ENCODE assay signal across 23 mouse cellular contexts in the genomic region with DNA sequence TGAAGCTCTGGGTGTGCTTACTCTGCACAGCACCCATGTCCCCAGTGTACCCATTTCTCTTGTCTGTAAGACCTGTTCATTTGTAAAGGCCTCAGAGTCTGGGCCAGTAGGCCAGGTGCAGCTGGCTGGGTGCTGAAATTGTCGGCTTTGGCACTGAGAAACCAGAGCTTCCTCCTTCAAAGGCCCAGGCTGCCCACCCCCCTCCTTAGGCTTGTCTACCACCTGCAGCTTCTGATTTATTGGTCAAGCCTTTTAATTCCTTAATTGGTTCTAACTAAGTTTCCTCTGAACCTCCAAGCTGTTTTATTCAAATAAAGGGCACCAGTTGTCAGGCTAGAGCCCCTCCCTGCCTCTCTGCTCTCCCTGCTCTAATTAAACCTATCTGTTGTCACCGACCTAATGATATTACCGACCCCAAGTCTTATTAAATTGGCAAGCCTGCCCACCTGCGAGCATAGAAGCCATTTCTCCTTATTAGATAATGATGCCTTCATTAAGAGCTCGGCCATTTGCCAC. TPM values are rescaled to one million over a fixed set of nuclear protein-coding genes. Genes with fewer than 3 reads are reported as not detected.
DNase-seq lines count a peak whose midpoint lies in the region; ATAC-seq and TF ChIP-seq lines count a peak whose summit lies in the region.
"Had no signal": no experiment of that assay in that cellular context is flagged by ENCODE, and none has a peak within 500 bp of the region (broad histone marks: within the 10 kb centered on the region; RNA-seq: fewer than 3 reads in every experiment).

No protein-coding gene starts in this region.

- ATAC-seq in hindbrain, embryonic 16.5 days = peak; percentile 40
- no peak for ATAC-seq in neural tube, embryonic 13.5 days (ENCODE audit: low read depth)
- ATAC-seq: CD4-positive, CD25-positive, alpha-beta regulatory T cell, adult 4 months; forebrain, embryonic 15.5 days; intestine, embryonic 16.5 days had no signal

- intact Hi-C loops in heart, adult 2 months (cut with DNase I) = no loop called here

- H3K4me1 ChIP-seq in hindbrain, embryonic 16.5 days (ENCODE audit: control insufficient read depth, insufficient read depth, low read depth, low read length) = peaks cover 8% of the 10 kb centered on the region; the same call in 1 of the 2 replicates
- H3K4me1 ChIP-seq in hindbrain, embryonic 10.5 days (replicated peaks) = peaks cover 34% of the 10 kb centered on the region
- H3K4me1 ChIP-seq in neural tube, embryonic 13.5 days (replicated peaks) = peaks cover 59% of the 10 kb centered on the region
- H3K4me1 ChIP-seq in heart, adult 2 months (ENCODE audit: control insufficient read depth, insufficient read depth, low read length) = no peaks in the 10 kb centered on the region

- no peak overlapping the region for H3K9ac ChIP-seq in hindbrain, embryonic 16.5 days (ENCODE audit: low read depth, low read length)
- no peak overlapping the region for H3K9ac ChIP-seq in neural tube, embryonic 13.5 days
- H3K9ac ChIP-seq in heart, adult 2 months (ENCODE audit: low read depth, low read length) = no peak overlapping the region
- H3K9ac ChIP-seq: embryonic facial prominence, embryonic 12.5 days; forebrain, embryonic 15.5 days; heart, embryonic 13.5 days; hindbrain, embryonic 12.5 days had no signal

- no peaks in the 10 kb centered on the region for H3K9me3 ChIP-seq in hindbrain, embryonic 16.5 days (ENCODE audit: control insufficient read depth, low read length)
- no peaks in the 10 kb centered on the region for H3K9me3 ChIP-seq in hindbrain, embryonic 10.5 days
- H3K9me3 ChIP-seq in neural tube, embryonic 13.5 days = no peaks in the 10 kb centered on the region
- H3K9me3 ChIP-seq: embryonic facial prominence, embryonic 12.5 days; forebrain, embryonic 15.5 days; heart, embryonic 13.5 days; hindbrain, embryonic 12.5 days had no signal

- no peak overlapping the region for H3K4me3 ChIP-seq in hindbrain, embryonic 16.5 days (ENCODE audit: low read length)
- no peak overlapping the region for H3K4me3 ChIP-seq in hindbrain, embryonic 10.5 days
- no peak overlapping the region for H3K4me3 ChIP-seq in neural tube, embryonic 13.5 days
- H3K4me3 ChIP-seq in heart, adult 2 months = no peak overlapping the region
- H3K4me3 ChIP-seq: embryonic facial prominence, embryonic 12.5 days; forebrain, embryonic 15.5 days; gastrocnemius, adult 2 months; heart, embryonic 13.5 days; hindbrain, embryonic 12.5 days had no signal

- TF ChIP-seq EP300 in heart, adult 2 months (IDR thresholded peaks at IDR 0.05; ENCODE audit: insufficient read depth, low read depth, low read length) = no peak

- no peaks in the 10 kb centered on the region for H3K36me3 ChIP-seq in hindbrain, embryonic 16.5 days (ENCODE audit: control insufficient read depth, insufficient read depth, low read length)
- peaks cover 3% of the 10 kb centered on the region for H3K36me3 ChIP-seq in hindbrain, embryonic 10.5 days
- peaks cover 8% of the 10 kb centered on the region; the same call in 1 of the 2 replicates for H3K36me3 ChIP-seq in neural tube, embryonic 13.5 days
- no peaks in the 10 kb centered on the region for H3K36me3 ChIP-seq in heart, adult 2 months (ENCODE audit: control insufficient read depth, insufficient read depth, low read length)
- H3K36me3 ChIP-seq: embryonic facial prominence, embryonic 12.5 days; forebrain, embryonic 15.5 days; G1E; heart, embryonic 13.5 days; hindbrain, embryonic 12.5 days had no signal

- H3K27ac ChIP-seq in hindbrain, embryonic 16.5 days (ENCODE audit: low read depth, low read length) = no peak overlapping the region
- H3K27ac ChIP-seq in hindbrain, embryonic 10.5 days = no peak overlapping the region
- H3K27ac ChIP-seq in neural tube, embryonic 13.5 days (replicated peaks) = 0 out of 2 replicates have a peak overlapping the region, but pooled peaks have one; percentile 6
- H3K27ac ChIP-seq in heart, adult 2 months = no peak overlapping the region
- H3K27ac ChIP-seq: embryonic facial prominence, embryonic 12.5 days; forebrain, embryonic 15.5 days; gastrocnemius, adult 2 months; heart, embryonic 13.5 days; hindbrain, embryonic 12.5 days had no signal

- no peak overlapping the region for H3K4me2 ChIP-seq in hindbrain, embryonic 16.5 days (ENCODE audit: low read length)
- no peak overlapping the region for H3K4me2 ChIP-seq in neural tube, embryonic 13.5 days
- H3K4me2 ChIP-seq: embryonic facial prominence, embryonic 12.5 days; forebrain, embryonic 15.5 days; heart, embryonic 13.5 days; hindbrain, embryonic 12.5 days had no signal

- no peak for TF ChIP-seq POLR2A in heart, adult 2 months (IDR thresholded peaks at IDR 0.05; ENCODE audit: insufficient read depth, low read depth, low read length)

- peaks cover 5% of the 10 kb centered on the region for H3K27me3 ChIP-seq in hindbrain, embryonic 16.5 days (replicated peaks; ENCODE audit: control insufficient read depth, insufficient read depth, low read length)
- H3K27me3 ChIP-seq in hindbrain, embryonic 10.5 days (ENCODE audit: insufficient read depth, poor library complexity, severe bottlenecking) = peaks cover 63% of the 10 kb centered on the region
- peaks cover 51% of the 10 kb centered on the region for H3K27me3 ChIP-seq in neural tube, embryonic 13.5 days
- H3K27me3 ChIP-seq in heart, adult 2 months (ENCODE audit: control insufficient read depth, insufficient read depth, low read length) = peaks cover 12% of the 10 kb centered on the region

- H3K79me2 ChIP-seq in heart, adult 2 months (replicated peaks; ENCODE audit: control insufficient read depth, insufficient read depth, low read length) = no peaks in the 10 kb centered on the region

- TF ChIP-seq CTCF in heart, adult 2 months (IDR thresholded peaks at IDR 0.05) = no peak

- DNase-seq in hindbrain, embryonic 10.5 days (ENCODE audit: low spot score) = no peak
- no peak for DNase-seq in neural tube, embryonic 10.5 days (ENCODE audit: extremely low spot score, low spot score)
- peak; percentile 16 for DNase-seq in retina, embryonic 14.5 days (ENCODE audit: low spot score)
- DNase-seq in heart, adult 2 months = no peak
- DNase-seq: adrenal gland, postnatal 10 days; B cell, adult 2 months; cerebellum, adult 11-12 months; cerebellum, adult 9-10 months; cerebellum, postnatal 25 days; gastrocnemius, adult 2 months; gastrocnemius, postnatal 25 days; heart, postnatal 36 days had no signal

- WGBS in hindbrain, embryonic 16.5 days = 32% methylated on average over 5 of the region's 5 CpGs
- WGBS in hindbrain, embryonic 10.5 days = 69% methylated on average over 5 of the region's 5 CpGs
- 15% methylated on average over 5 of the region's 5 CpGs for WGBS in neural tube, embryonic 13.5 days
- WGBS in heart, adult 2 months = 55% methylated on average over 5 of the region's 5 CpGs

RNA-seq across cellular contexts. Expression of a gene that starts 5.0 kb away (rescaled TPM):
- polyA plus RNA-seq in hindbrain, embryonic 16.5 days (2015; fragmentation: Nextera tagmentation; extraction: Ambion mirVana) = 6.6 TPM in 2 replicates
- polyA plus RNA-seq in hindbrain, embryonic 10.5 days (2016; fragmentation: Nextera tagmentation; extraction: Ambion mirVana) = 1.8 and 3.2 TPM in 2 replicates
- 7.0 and 7.1 TPM in 2 replicates for polyA plus RNA-seq in neural tube, embryonic 13.5 days (2015; fragmentation: Nextera tagmentation; extraction: Ambion mirVana)
- under 1 TPM; 0.11 to 0.21 TPM for total RNA-seq in heart, adult 2 months (2021)
- 0.09 and 0.35 TPM in 2 replicates for polyA plus RNA-seq in heart, adult 2 months (2012; rRNA removed)
- total RNA-seq: G1E; gastrocnemius, adult 2 months; granulocyte monocyte progenitor cell, adult 5-6 weeks had no signal
- polyA plus RNA-seq: CD4-positive, CD25-positive, alpha-beta regulatory T cell, adult 4 months; G1E; heart, postnatal 0 days had no signal
